Mouse (Mus musculus) right cerebral cortex, postnatal 25 days (tissue): Measurements from ENCODE around the gene Nr1i3.

Experiments used
- DNase-seq: peaks from one replicate; pipeline ENCODE4 v3.0.0; 2022

Nr1i3 gene

GRCm38 (mm10) chr1:171195887-171196397 lies 17.8 kb upstream of the Nr1i3 start, which contains the start of gene Pcp4l1:
Gene Pcp4l1 (minus strand): TSS chr1:171196268.
- DNase-seq: peak; percentile 28

- DNase-seq: no peak
These were observed 14.2 kb upstream of the Nr1i3 start for GRCm38 (mm10) chr1:171199532-171199931.

- no peak for DNase-seq
These were observed 13.0 kb upstream of the Nr1i3 start for GRCm38 (mm10) chr1:171200769-171201168.

GRCm38 (mm10) chr1:171203471-171204248 lies 10.1 kb upstream of the Nr1i3 start:
- DNase-seq: no peak

GRCm38 (mm10) chr1:171204249-171204644 lies 9.5 kb upstream of the Nr1i3 start:
- DNase-seq: no peak

- DNase-seq: no peak
These were observed 7.9 kb upstream of the Nr1i3 start for GRCm38 (mm10) chr1:171205704-171206493.

GRCm38 (mm10) chr1:171209409-171209808 lies 4.4 kb upstream of the Nr1i3 start:
- DNase-seq: no peak

GRCm38 (mm10) chr1:171212854-171213253 lies 916 bp upstream of the Nr1i3 start:
- DNase-seq: no peak

GRCm38 (mm10) chr1:171216241-171216955 lies 2.6 kb downstream of the Nr1i3 start:
- DNase-seq: no peak

- peak; percentile 88 for DNase-seq
These were observed 7.1 kb downstream of the Nr1i3 start for GRCm38 (mm10) chr1:171220871-171221270.

GRCm38 (mm10) chr1:171221281-171222193 lies 7.8 kb downstream of the Nr1i3 start:
- no peak for DNase-seq

GRCm38 (mm10) chr1:171222238-171223155 lies 8.7 kb downstream of the Nr1i3 start, which contains the start of gene Tomm40l:
Gene Tomm40l (minus strand): TSS chr1:171222514.
- peak; percentile 92 for DNase-seq

- no peak for DNase-seq
These were observed 9.4 kb downstream of the Nr1i3 start for GRCm38 (mm10) chr1:171223168-171223567.

- no peak for DNase-seq
These were observed 10.0 kb downstream of the Nr1i3 start for GRCm38 (mm10) chr1:171223796-171224195.

- DNase-seq: no peak
These were observed 11.1 kb downstream of the Nr1i3 start, which contains the start of gene Apoa2 for GRCm38 (mm10) chr1:171224857-171225256. Gene Apoa2 (plus strand): TSS chr1:171225054.

GRCm38 (mm10) chr1:171226780-171227179 lies 13.0 kb downstream of the Nr1i3 start:
- DNase-seq: no peak

GRCm38 (mm10) chr1:171227879-171228278 lies 14.1 kb downstream of the Nr1i3 start:
- no peak for DNase-seq

- no peak for DNase-seq
These were observed 16.0 kb downstream of the Nr1i3 start for GRCm38 (mm10) chr1:171229750-171230149.

- no peak for DNase-seq
These were observed 16.4 kb downstream of the Nr1i3 start for GRCm38 (mm10) chr1:171230215-171230614.

GRCm38 (mm10) chr1:171231844-171232243 lies 18.1 kb downstream of the Nr1i3 start:
- no peak for DNase-seq

GRCm38 (mm10) chr1:171232348-171232747 lies 18.6 kb downstream of the Nr1i3 start:
- no peak for DNase-seq
